Mouse (Mus musculus): Measurements from ENCODE around the gene Pakap. TPM values are rescaled to one million over a fixed set of nuclear protein-coding genes. Genes with fewer than 3 reads are reported as not detected.

Gene Pakap
- total RNA-seq, 2 experiments from 2014 or later = 20.8 to 26.0 TPM

DNA sequence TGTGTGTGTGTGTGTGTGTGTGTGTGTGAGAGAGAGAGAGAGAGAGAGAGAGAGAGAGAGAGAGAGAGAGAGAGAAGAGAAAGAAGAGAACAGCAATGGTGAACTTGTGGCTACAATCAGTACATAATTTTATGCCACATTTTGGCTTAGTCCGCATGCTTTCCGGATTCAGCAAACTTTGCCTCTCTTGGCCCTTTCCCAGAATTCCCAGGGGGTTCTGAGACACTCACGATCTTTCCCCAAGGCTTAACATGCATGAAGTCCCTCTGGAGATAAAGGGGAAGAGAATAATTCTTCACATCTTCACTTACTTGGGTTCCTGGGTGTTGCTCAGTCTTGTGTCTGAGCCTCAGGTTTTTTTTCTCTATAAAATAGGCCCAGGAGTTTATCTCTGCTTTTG lies 2.2 kb downstream of the Pakap start:
- no peak for DNase-seq (ENCODE audit: low spot score in 2 of 2)

DNA sequence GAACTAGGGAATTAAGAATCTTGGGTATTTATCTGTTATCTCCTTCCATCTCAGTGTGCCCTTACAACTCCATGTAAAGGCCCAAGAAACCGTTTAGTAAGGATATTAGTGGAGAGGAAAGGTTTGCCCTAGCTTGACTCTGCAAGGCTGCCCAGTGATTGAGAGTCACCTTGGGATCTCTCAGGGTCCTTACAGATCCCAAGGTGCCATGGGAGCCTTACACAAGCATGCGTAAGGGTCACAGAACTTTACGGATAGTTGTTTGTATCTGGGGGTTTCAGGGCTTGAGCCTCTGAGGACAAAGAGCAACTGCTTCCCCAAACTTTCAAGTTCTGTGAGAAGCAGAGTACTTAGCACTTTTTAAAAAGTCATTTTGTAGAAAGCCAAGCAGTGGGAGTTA lies 6.2 kb downstream of the Pakap start:
- no peak for DNase-seq (ENCODE audit: low spot score in 2 of 2)

DNA sequence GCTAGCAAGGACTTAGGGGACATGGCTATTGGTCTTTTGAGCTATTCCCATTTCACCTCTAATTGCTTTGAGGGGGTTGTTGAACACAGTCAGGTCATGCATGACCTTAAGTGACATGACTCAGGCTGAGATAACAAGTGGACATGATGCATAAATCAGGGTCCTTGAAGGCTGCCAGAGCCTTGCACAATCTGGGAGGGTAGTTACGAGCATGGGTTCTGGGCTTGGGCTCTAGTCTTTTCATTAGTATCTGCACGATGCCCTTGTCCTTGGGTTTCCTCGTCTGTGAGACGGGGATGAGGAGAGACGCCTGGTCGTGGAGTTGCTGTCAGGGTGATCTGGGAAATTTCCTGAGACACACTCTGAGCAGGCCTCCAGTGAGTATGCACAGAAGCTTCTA lies 6.7 kb downstream of the Pakap start:
- DNase-seq (ENCODE audit: low spot score in 2 of 2) = no peak

DNA sequence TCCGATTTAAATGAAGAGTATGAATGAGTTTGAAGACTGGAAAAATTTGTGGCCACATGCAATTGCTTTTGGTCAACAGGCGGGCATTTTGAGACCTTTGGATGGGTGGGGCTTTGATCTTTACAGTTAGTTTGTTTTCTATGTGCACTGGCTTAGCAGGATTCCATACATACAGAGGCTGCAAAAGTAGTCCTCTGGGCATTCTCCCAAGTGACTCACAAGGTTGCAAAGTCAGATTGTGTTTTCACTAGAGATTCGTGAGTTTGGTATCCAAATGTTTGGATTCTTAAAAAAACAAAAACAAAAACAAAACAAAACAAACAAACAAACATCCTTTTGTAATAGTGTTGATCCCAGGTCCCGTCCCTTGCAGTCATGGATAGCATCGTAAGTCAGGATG lies 7.7 kb downstream of the Pakap start:
- no peak for DNase-seq (ENCODE audit: low spot score in 2 of 2)

DNA sequence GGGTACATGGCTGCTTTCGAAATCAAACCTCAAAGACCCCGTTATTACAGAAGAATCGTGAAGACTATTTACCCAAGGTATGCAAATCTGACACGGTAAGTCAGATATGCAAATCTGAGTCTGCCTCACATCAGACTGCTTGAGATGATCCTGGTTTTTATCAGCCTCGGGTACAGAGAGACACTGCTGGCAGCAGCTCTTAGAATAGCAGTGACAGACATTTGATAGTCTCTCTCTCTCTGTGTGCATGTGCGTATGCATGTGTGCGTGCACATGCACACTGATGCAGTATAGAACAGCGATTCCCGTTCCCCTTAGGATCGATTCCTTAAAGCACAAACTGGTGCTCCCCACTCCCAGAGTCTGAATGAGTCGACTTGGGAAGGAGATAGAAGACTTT lies 8.1 kb downstream of the Pakap start:
- no peak for DNase-seq (ENCODE audit: low spot score in 2 of 2)

DNA sequence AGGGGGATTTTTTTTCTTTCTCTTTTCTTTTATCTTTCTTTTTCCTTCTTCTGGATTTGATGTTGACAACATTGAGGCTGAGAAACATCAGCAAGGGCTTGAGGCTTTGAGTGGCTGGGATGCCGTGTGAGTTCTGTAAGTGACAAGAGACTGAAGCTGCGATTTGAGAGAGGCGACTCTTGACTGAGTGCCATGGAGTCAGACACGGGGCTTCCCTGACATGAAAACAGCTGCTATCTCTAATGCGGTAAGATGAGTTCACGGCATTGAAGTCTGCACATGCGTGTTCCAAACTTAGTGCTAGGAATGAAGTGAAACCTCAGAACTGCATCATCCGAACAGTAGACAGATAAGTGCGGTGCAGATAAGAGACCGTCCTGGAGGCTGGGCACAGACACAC lies 11.7 kb downstream of the Pakap start:
- DNase-seq (ENCODE audit: low spot score in 2 of 2) = no peak

DNA sequence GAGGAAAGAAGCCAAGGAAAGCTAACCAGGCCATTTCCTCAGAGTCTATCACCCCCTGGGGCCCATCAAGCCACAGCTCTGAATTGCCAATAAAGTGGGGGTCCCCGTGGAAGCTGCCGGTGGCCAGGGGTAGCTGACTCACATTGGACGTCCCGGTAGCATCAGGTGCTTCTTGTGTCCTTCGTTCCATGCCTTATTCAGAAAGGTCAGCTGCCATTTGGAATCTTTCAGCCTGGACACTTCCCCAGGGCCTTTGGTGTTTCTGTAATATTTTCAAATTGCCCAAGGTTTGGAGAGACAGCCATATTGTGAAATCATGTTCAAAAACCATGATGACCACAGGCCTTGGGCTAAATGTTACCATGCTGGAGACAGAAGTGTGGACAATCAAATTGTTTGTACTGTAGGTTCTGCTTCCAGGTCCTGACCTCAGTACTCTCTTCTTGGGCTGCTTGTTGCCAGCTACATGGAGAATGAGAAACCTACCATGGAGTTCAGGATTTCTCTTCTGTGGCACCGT lies 17.4 kb downstream of the Pakap start:
- DNase-seq (ENCODE audit: low spot score in 2 of 2) = no peak

DNA sequence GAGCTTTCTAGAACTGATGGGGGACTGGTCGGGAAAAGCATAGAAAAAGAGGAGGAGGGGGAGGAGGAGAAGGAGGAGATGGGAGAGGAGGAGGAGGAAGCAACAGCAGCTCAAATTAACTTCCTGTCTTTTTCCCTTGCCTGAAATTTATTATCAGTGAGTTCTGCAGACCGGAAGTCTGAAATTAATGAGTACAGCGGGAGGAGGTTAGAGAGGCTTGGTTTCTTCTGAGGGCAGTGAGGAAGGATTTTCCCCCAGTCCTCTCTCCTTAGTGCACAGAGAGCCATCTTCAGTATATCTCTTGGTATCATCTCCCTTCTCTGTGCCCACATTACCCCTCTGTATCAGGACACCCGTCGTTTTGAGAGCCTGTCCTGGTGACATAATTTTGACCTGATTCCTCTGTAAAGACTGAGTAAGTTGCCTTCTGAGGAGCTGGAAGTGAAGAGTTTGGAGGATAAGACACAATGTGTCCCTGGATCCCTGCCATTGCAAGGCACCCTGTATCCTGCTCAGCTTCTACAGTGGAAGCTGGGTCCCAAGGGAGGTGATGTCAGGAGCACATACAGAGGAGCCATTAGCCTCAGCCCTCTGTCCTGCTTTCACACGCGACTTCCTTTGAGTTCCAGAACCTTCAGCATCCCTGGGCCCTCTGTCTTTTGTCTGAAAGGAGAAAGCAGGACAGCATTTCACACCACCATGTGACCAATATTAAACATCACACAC lies 19.1 kb downstream of the Pakap start:
- DNase-seq (ENCODE audit: low spot score in 2 of 2) = no peak

DNA sequence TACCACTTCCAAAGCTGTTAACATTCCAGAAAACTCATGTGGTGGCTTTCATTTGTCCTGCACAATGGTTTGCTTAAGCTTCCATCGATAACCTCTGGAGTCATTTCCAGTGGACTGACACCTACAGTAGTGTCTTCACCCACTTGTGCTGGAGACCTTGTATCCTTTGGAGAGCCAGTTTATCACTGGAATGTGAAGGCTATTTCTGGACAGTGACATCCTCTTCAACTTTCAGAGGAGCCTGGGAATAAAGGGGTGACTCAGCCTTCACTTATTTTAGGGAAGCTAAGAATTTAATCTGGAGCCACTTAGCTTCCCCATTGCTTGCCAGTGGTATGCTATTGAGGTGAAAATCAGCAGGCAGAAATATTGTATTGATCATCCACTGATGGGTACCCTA lies 20.4 kb downstream of the Pakap start:
- no peak for DNase-seq (ENCODE audit: low spot score in 2 of 2)

DNA sequence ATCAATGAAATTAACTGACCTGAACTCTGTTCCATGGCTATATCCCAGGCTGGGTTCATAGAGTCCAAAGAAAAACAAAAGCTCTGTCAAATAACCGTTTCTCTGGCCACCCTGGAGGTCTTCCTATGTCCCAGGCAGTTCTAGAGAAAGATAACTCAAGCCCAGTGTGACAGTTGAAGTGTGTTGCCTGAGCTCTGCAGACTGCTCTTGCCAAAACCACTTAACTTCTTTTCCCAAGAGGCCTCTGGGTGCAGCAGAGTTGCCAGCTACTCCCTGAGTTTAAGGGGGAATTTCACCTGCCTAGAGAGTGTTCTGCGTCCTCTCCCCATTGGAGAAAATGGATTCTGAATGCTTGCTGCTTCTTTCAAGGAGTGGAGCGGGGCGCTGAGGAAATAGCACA lies 24.8 kb downstream of the Pakap start:
- no peak for DNase-seq (ENCODE audit: low spot score in 2 of 2)

DNA sequence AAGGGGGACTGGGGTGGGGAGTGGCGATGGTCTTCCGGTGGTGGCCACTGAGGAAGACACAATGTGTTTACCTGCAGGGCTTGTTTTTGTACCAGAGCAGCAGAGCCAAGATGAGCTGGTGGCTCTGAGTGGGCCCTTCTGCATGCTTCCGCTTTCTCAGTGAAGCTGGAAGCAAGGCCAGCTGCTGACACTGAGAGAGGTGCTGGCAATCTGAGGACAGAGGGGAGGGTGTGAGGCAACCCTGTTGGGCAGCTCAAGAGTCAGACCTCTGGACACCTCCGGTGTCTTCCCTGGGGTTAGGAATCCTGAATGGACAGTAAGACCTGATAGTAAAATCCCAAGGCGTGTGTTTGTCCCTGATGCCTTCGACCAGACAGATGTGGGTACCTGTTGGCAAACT lies 32.0 kb downstream of the Pakap start:
- no peak for DNase-seq (ENCODE audit: low spot score in 2 of 2)

DNA sequence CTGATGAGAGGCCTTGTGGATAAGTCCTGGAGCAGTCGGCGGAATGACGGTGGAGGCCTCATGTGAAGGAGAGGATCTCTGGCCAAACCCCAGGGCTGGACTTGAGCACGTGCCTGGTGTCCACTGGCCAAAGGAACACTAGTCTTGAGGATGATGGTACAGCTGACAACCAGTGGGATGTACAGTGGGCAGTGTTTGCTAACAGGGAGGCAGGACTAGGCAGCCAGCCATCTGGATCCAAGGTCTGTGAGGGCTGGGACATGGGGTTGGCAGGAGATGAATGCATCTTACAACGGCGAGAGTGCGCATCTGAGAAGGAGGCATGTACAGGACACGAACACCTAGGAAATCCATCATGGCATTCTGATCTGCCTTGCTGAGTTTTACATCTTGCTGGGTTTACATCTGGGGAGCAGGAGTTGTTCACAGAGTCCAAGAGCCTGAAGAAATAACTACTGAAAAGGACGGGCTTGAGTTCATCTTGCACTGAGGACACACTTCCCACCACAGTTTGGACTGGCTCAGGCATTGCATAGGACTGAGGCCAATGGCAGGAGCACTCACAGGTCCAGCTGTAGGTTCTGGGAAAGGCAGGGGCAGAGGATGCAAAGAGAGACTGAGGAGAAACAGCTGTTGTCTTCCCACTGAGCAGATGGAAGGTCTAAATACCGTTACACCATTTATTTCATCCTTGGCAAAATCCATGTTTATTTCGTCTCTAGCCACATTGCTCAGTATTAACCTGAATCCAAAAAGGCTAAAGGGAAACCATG lies 32.9 kb downstream of the Pakap start:
- no peak for DNase-seq (ENCODE audit: low spot score in 2 of 2)

DNA sequence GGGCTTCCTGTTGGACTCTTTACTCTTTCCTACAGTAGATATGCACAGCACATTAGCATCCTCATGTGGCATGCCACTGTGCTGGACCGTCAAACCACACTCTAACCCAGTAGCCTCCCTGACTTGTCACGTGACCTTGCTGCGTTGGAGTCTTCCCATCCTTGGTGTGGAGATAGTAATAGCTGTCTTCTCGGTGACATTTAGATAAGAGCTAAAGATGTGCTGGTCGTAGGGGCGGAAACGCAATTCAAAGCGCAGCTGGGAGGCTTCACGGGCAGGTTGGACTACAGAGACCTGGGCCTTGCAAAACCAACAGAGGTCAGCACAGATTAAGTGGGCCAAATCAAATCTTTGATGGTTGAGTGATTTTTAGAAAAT lies 33.5 kb downstream of the Pakap start:
- DNase-seq (ENCODE audit: low spot score in 2 of 2) = no peak

DNA sequence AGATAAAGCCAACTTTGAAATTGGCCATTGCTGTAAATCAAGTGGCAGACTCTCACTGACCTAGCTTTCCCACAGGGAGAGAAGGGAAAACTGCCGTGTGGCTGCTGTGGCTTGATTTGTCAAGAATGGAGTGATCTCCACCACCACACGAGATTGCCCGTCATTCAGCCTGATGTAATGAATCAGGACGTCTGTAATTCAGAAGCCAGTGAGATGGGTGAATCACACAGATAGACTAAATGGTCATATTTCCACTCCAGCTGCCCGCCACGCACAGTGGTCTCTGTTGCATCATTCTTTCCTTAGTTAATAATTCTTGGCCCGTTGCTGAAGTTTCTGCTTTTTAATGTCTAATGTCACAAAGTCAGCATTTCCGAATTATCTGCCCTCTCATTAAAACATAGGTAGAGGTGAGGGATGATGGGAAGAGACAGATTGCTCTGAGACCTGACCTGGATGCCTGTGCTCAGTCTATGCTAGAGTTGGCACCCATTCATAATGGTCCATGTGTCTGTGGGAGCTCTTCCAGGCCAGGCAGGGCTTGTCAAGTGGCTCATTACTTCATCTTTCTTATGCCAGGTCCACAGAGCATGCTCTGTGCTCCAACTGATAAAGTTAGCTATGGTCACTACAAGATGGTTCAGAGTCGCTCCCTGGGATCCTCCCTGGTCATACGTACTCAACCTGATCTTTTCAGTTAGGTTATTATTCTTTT lies 34.1 kb downstream of the Pakap start:
- DNase-seq (ENCODE audit: low spot score in 2 of 2) = no peak

DNA sequence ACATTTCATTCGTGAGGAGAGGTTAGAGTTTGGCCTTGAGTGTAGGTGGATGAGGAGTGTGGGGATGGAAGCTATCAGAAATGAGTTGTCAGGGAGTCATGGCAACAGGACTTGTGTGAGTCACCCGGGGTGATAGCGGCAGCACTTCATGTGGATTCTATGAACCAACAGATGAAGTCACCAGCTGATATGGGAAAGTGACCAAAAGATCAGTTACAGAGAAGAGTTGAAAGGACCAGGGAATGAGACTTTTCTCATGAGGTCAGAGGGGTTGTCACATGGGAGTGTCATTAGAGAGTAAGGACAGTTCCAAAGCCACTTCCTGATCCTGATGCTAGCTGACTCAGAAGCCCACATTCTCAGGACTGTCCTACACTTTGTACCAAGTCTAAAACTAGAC lies 38.3 kb downstream of the Pakap start:
- DNase-seq (ENCODE audit: low spot score in 2 of 2) = peak in 1 of 2 experiments; percentile 12

DNA sequence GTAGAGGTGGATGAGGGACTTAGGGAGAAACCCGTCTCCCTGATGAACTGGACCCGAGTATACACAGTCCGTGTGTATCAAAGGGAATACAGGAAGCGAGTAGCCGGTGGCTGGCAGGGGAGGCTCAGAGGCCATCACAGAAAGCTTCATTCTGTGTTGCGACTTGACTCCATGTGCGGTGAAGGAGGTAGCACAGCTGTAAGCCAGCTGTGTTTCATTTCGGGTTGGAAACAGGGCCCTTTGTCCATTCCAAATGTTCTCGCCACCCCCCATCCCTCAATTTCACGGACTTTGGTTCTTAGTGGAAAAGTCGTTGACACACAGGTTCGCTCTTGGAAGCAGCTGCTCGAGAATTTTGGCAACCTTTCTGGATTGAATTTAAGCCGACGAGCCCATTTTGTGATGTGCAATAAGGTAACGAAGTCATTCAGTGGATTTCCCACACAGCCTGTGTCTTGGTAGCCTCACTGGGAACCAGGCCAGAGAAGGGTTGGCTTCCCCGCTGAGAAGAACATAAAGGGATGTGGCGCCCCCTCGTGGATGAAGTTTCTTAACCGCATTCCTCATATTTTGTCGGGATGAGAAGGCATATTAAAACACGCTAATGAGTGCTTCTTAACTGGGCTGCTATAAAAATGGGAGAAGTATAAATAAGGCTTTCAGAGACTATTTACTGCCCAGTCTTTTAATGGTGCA lies 39.4 kb downstream of the Pakap start:
- peak; percentile 86 to 94 for DNase-seq (ENCODE audit: low spot score in 2 of 2)

DNA sequence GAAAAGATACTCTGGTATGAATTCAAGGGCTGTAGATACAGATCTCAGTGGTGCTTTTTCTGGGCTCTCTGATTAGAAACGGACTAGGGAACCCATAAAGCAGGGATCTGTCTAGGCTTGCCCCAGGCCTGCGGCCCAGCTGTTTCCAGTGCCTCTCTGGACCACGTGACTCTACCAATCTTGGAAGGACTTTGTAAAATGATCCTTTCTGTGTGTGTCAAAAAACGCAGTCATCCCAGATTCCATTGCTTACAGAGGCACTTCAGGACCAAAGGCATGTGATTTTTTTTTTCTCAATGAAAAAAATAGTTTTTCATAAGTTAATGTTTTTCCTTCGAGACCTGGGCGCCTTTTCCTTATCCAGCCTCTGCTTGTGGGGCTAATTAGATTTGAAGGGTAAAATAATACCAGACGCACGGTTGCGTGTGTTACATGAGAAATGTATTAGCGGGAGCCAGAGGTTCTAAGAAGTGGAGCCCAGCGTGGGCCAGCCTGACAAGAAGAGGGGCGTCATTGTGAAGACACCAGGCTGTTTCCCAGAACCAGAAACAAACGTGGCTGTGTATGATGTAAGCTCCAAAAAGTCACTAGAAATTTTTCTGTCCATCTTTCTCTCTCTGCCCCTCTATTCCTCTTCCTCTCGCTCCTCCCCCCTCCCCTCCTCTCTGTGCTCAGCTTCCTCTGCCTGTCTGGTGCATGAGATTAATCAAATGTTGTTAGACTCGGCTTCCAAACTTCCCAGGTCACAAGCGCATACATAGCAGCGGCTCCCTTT lies 43.5 kb downstream of the Pakap start:
- no peak for DNase-seq (ENCODE audit: low spot score in 2 of 2)

DNA sequence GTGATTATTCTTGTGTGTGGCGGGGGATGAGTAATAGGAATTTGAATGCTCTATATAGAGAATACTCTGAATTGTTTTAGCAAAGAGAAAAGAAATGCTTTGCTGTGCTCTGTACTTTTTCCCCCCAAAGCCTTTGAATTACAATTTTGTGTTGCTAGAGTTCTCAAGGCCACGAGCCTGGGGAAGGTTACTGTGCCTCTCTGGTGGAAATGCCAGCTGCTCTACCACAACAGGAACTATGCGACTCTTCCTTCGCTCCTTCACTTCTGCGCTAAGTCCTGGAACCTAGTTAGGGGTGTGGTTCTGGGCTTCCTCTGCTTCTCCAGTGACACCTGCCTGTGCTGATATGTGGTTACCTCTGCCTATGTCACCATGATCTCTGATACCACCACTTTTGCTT lies 44.7 kb downstream of the Pakap start:
- no peak for DNase-seq (ENCODE audit: low spot score in 2 of 2)

DNA sequence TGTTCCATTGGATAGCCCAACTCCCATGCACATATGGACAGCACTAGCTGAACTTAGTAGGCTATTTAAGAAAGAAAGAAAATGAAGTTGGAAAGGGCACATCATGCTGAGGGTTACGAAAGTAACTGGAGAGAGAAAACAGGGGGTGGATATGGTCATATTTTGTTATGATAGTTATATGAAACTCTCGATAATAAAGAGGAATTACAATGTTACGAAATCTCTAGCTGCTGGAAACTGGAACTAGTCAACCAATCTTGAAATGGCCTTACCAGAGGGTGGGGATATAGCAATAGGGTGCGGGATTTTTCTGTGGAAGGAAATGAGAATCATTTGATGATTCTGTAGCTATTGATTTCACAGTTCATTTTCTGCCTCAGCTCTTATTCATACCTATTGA lies 46.7 kb downstream of the Pakap start:
- DNase-seq (ENCODE audit: low spot score in 2 of 2) = no peak

DNA sequence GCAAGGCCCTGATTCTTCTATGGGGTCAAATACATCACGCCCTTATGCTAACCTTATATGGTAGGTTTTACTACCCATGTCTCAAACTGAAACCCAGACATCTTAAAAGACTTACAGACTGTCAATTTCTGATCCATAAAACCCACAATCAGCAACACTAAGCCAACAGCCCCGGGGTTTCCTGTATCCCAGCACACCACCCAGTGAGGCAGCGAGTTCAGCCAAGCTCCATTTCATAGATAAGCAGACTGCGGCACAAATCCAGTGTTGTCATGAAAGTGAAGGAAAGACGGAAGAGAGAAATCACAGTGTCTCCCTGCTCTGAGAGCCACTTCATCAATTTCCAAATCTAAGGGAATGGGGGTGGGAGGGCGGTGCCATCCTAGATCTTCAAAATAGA lies 50.8 kb downstream of the Pakap start:
- DNase-seq (ENCODE audit: low spot score in 2 of 2) = no peak

DNA sequence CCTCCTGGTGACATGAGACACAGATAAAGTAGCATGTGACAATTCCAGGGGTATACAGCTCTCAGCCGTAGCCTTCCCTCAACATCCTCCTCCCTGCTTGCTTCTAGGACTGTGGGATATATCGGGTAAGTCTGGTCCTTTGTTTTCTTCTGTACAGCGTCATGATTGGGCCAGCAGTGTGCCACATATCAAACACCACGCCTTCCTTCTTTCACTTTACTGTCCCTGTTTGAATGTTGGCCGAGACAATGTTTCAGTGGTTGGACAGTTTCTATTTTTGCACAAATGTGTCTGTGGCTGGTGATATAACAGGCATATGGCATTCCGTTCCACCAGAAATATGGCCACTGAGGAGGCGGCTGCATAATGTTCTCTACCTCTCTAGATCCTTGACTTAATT lies 54.8 kb downstream of the Pakap start:
- DNase-seq (ENCODE audit: low spot score in 2 of 2) = no peak
